Mouse (Mus musculus): Measurements from ENCODE around the gene Tacc2. TPM values are rescaled to one million over a fixed set of nuclear protein-coding genes. Genes with fewer than 3 reads are reported as not detected.
A peak's percentile ranks its signal among the peaks of the same experiment; 100 is the strongest.
"Not testable (repeated sequence)": the region's sequence is repeated elsewhere in the genome, so short reads cannot be mapped to it uniquely, and the experiment has no call there.

The Tacc2 gene
- total RNA-seq, 2 experiments from 2014 or later: 505 to 575 TPM

GRCm38 (mm10) chr7:130645994-130646761, 68.9 kb downstream of the Tacc2 start:
- intact Hi-C loops (cut with DNase I): loop anchor here (2.0 kb wide), 1 partner anchor 25 kb away; no protein-coding TSS in a partner anchor
- peak; percentile 80 to 89 for DNase-seq

GRCm38 (mm10) chr7:130646762-130647139, 69.5 kb downstream of the Tacc2 start:
- peak; percentile 81 to 82 for DNase-seq
- intact Hi-C loops (cut with DNase I): loop anchor here (2.0 kb wide), 1 partner anchor 24 kb away; no protein-coding TSS in a partner anchor

GRCm38 (mm10) chr7:130648061-130648460, 70.8 kb downstream of the Tacc2 start:
- DNase-seq: no peak
- intact Hi-C loops (cut with DNase I): no loop called here

- peak in 1 of 2 experiments; percentile 49 for DNase-seq
- intact Hi-C loops (cut with DNase I): no loop called here
These were observed 72.0 kb downstream of the Tacc2 start for GRCm38 (mm10) chr7:130649257-130649656.

GRCm38 (mm10) chr7:130650621-130651020, 73.4 kb downstream of the Tacc2 start:
- intact Hi-C loops (cut with DNase I): loop anchor here (5.0 kb wide), 1 partner anchor 103 kb away; no protein-coding TSS in a partner anchor
- no peak for DNase-seq

GRCm38 (mm10) chr7:130653036-130653555, 75.9 kb downstream of the Tacc2 start:
- no peak for DNase-seq
- intact Hi-C loops (cut with DNase I): loop anchor here (5.0 kb wide), 1 partner anchor 106 kb away; no protein-coding TSS in a partner anchor

- intact Hi-C loops (cut with DNase I): loop anchor here (5.0 kb wide), 1 partner anchor 107 kb away; no protein-coding TSS in a partner anchor
- peak; percentile 62 to 64 for DNase-seq
These were observed 77.3 kb downstream of the Tacc2 start for GRCm38 (mm10) chr7:130654562-130654961.

GRCm38 (mm10) chr7:130656965-130657364, 79.7 kb downstream of the Tacc2 start:
- DNase-seq: no peak
- intact Hi-C loops (cut with DNase I): loop anchor here (2.0 kb wide), 1 partner anchor 14 kb away; no protein-coding TSS in a partner anchor

GRCm38 (mm10) chr7:130657751-130658150, 80.5 kb downstream of the Tacc2 start:
- intact Hi-C loops (cut with DNase I): loop anchor here (2.0 kb wide), 1 partner anchor 13 kb away; no protein-coding TSS in a partner anchor
- peak; percentile 85 to 88 for DNase-seq

- intact Hi-C loops (cut with DNase I): no loop called here
- DNase-seq: no peak
These were observed 81.9 kb downstream of the Tacc2 start for GRCm38 (mm10) chr7:130659129-130659528.

GRCm38 (mm10) chr7:130662250-130662649, 85.0 kb downstream of the Tacc2 start:
- intact Hi-C loops (cut with DNase I): no loop called here
- no peak for DNase-seq

GRCm38 (mm10) chr7:130662869-130663268, 85.6 kb downstream of the Tacc2 start:
- DNase-seq: no peak
- intact Hi-C loops (cut with DNase I): no loop called here

- no peak for DNase-seq
- intact Hi-C loops (cut with DNase I): no loop called here
These were observed 86.8 kb downstream of the Tacc2 start for GRCm38 (mm10) chr7:130664037-130664436.

GRCm38 (mm10) chr7:130664629-130665028, 87.4 kb downstream of the Tacc2 start:
- DNase-seq: no peak

GRCm38 (mm10) chr7:130665358-130665757, 88.1 kb downstream of the Tacc2 start:
- intact Hi-C loops (cut with DNase I): no loop called here

More at GRCm38 (mm10) chr7:130664629-130665028, 87.4 kb downstream of the Tacc2 start:
- intact Hi-C loops (cut with DNase I): no loop called here

GRCm38 (mm10) chr7:130668013-130668412, 90.8 kb downstream of the Tacc2 start:
- intact Hi-C loops (cut with DNase I); DNase-seq: not testable (repeated sequence)

More at GRCm38 (mm10) chr7:130665358-130665757, 88.1 kb downstream of the Tacc2 start:
- no peak for DNase-seq

- no peak for DNase-seq
- intact Hi-C loops (cut with DNase I): no loop called here
These were observed 91.6 kb downstream of the Tacc2 start for GRCm38 (mm10) chr7:130668729-130669281.

- intact Hi-C loops (cut with DNase I): no loop called here
These were observed 92.2 kb downstream of the Tacc2 start for GRCm38 (mm10) chr7:130669370-130669881.

GRCm38 (mm10) chr7:130670358-130670757, 93.1 kb downstream of the Tacc2 start:
- intact Hi-C loops (cut with DNase I): loop anchor here (2.0 to 5.0 kb wide), 3 partner anchors 14 to 63 kb away; no protein-coding TSS in a partner anchor
- DNase-seq: peak in 1 of 2 experiments; percentile 54

More at GRCm38 (mm10) chr7:130669370-130669881, 92.2 kb downstream of the Tacc2 start:
- peak; percentile 69 to 70 for DNase-seq

- intact Hi-C loops (cut with DNase I): loop anchor here (2.0 to 5.0 kb wide), 3 partner anchors 14 to 64 kb away; no protein-coding TSS in a partner anchor
These were observed 94.1 kb downstream of the Tacc2 start for GRCm38 (mm10) chr7:130671301-130671700.

More at GRCm38 (mm10) chr7:130671301-130671700, 94.1 kb downstream of the Tacc2 start:
- peak; percentile 73 to 79 for DNase-seq
